Mouse (Mus musculus) limb, embryonic 11.5 days (tissue): ENCODE data around the gene Sugp2. TPM values are rescaled to one million over a fixed set of nuclear protein-coding genes. Genes with fewer than 3 reads are reported as not detected.
"Not testable (repeated sequence)": the region's sequence is repeated elsewhere in the genome, so short reads cannot be mapped to it uniquely, and the experiment has no call there.

Experiments
- ATAC-seq: fragments of 200-750 bp; cut with Nextera tagmentation; 2 replicates; pipeline ENCODE4 v1.8.0; 2017; ENCODE audit warnings: low read depth; ENCODE audit not compliant: insufficient number of reproducible peaks, low FRiP score, low TSS enrichment
- DNase-seq: peaks from one replicate; pipeline ENCODE4 v3.0.0-alpha.2; 2015; ENCODE audit warnings: low spot score
- H3K27ac ChIP-seq: fragments of 300-500 bp; sonication (generic); replicated peaks from 2 replicates; pipeline ENCODE4 v1.5.1; 2014; ENCODE audit warnings: low read depth, mild to moderate bottlenecking, low read length
- H3K27me3 ChIP-seq: fragments of 300-500 bp; sonication (generic); 2 replicates; pipeline ENCODE4 v1.6.1; 2014; ENCODE audit warnings: mild to moderate bottlenecking, low read length, mixed read lengths; ENCODE audit not compliant: control insufficient read depth, insufficient read depth
- H3K36me3 ChIP-seq: fragments of 300-500 bp; sonication (generic); 2 replicates; pipeline ENCODE4 v1.6.1; 2014; ENCODE audit warnings: mild to moderate bottlenecking, low read length, moderate library complexity, mixed read lengths; ENCODE audit not compliant: control insufficient read depth, insufficient read depth
- H3K4me1 ChIP-seq: fragments of 300-500 bp; sonication (generic); 2 replicates; pipeline ENCODE4 v1.6.1; 2014; ENCODE audit warnings: low read length, mixed read lengths; ENCODE audit not compliant: control insufficient read depth, insufficient read depth
- H3K4me2 ChIP-seq: fragments of 300-500 bp; sonication (generic); 2 replicates; pipeline ENCODE4 v1.6.1; 2014; ENCODE audit warnings: low read depth, mild to moderate bottlenecking, moderate library complexity; ENCODE audit not compliant: severe bottlenecking
- H3K4me3 ChIP-seq: fragments of 300-500 bp; sonication (generic); 2 replicates; pipeline ENCODE4 v1.5.1; 2014; ENCODE audit warnings: low read depth, low read length
- H3K9ac ChIP-seq: fragments of 300-500 bp; sonication (generic); 2 replicates; pipeline ENCODE4 v1.6.1; 2014; ENCODE audit warnings: mild to moderate bottlenecking, low read length
- H3K9me3 ChIP-seq: fragments of 300-500 bp; sonication (generic); 2 replicates; pipeline ENCODE4 v1.6.1; 2016; ENCODE audit warnings: low read length; ENCODE audit not compliant: control insufficient read depth
- WGBS: fragments of 180-500 bp; shearing (Covaris S2); extraction: QIAGEN DNeasy Blood & Tissue Kit; methylation state at CpG from one replicate; pipeline ENCODE4 v1.1.7; 2014; 5-methylcytosine and 5-hydroxymethylcytosine counted together
- polyA plus RNA-seq: library from polyadenylated mRNA; unstranded; fragments of >200 nt; fragmentation: Nextera tagmentation; extraction: Ambion mirVana; gene quantifications from 2 replicates; pipeline ENCODE4 v1.2.1, GENCODE M21; 2014

The Sugp2 gene
- polyA plus RNA-seq, 1 experiment from 2014 or later: 34.3 TPM

GRCm38 (mm10) chr8:70215092-70215491 is 18.9 kb upstream of the Sugp2 start:
- no peak overlapping the region for H3K4me2 ChIP-seq
- H3K9me3 ChIP-seq: no peaks in the 10 kb centered on the region
- ATAC-seq: no peak
- no peak overlapping the region for H3K9ac ChIP-seq
- no peak overlapping the region for H3K4me3 ChIP-seq
- DNase-seq: no peak
- H3K27me3 ChIP-seq: no peaks in the 10 kb centered on the region
- H3K27ac ChIP-seq: no peak overlapping the region
- H3K36me3 ChIP-seq: no peaks in the 10 kb centered on the region
- WGBS: 85% methylated on average over 5 of the region's 5 CpGs
- H3K4me1 ChIP-seq: peaks cover 12% of the 10 kb centered on the region; the same call in 1 of the 2 replicates

GRCm38 (mm10) chr8:70216161-70216560 is 17.9 kb upstream of the Sugp2 start:
- not testable (repeated sequence) for DNase-seq, H3K36me3 ChIP-seq, H3K9ac ChIP-seq, H3K4me2 ChIP-seq, ATAC-seq, H3K9me3 ChIP-seq, H3K27me3 ChIP-seq, H3K4me3 ChIP-seq, H3K27ac ChIP-seq
- H3K4me1 ChIP-seq: peaks cover 12% of the 10 kb centered on the region; the same call in 1 of the 2 replicates
- 65% methylated on average over 3 of the region's 3 CpGs for WGBS

- H3K36me3 ChIP-seq: no peaks in the 10 kb centered on the region
- H3K9ac ChIP-seq: no peak overlapping the region
- WGBS: 88% methylated on average over 1 of the region's 1 CpGs
- no peaks in the 10 kb centered on the region for H3K27me3 ChIP-seq
- no peak overlapping the region for H3K4me2 ChIP-seq
- ATAC-seq (no peak), DNase-seq (no peak)
- no peak overlapping the region for H3K4me3 ChIP-seq
- peaks cover 12% of the 10 kb centered on the region; the same call in 1 of the 2 replicates for H3K4me1 ChIP-seq
- no peaks in the 10 kb centered on the region for H3K9me3 ChIP-seq
- H3K27ac ChIP-seq: no peak overlapping the region
These were observed 17.5 kb upstream of the Sugp2 start for GRCm38 (mm10) chr8:70216566-70216965.

GRCm38 (mm10) chr8:70217441-70217840 is 16.6 kb upstream of the Sugp2 start:
- H3K9ac ChIP-seq: no peak overlapping the region
- H3K36me3 ChIP-seq: no peaks in the 10 kb centered on the region
- no peak for ATAC-seq
- H3K4me2 ChIP-seq: no peak overlapping the region
- no peaks in the 10 kb centered on the region for H3K27me3 ChIP-seq
- H3K9me3 ChIP-seq: no peaks in the 10 kb centered on the region
- H3K4me1 ChIP-seq: peaks cover 10% of the 10 kb centered on the region; the same call in 1 of the 2 replicates
- no peak for DNase-seq
- no peak overlapping the region for H3K4me3 ChIP-seq
- no peak overlapping the region for H3K27ac ChIP-seq

GRCm38 (mm10) chr8:70219107-70219684 is 14.8 kb upstream of the Sugp2 start:
- Histone ChIP-seq H3K36me3 (no peaks in the 10 kb centered on the region), H3K4me1 (peaks cover 10% of the 10 kb centered on the region; the same call in 1 of the 2 replicates), H3K27me3 (no peaks in the 10 kb centered on the region), H3K4me2 (no peak overlapping the region), H3K4me3 (no peak overlapping the region), H3K27ac (no peak overlapping the region), H3K9me3 (no peaks in the 10 kb centered on the region), H3K9ac (no peak overlapping the region; the same call in 1 of the 2 replicates)
- ATAC-seq (peak; percentile 7; the same call in 1 of the 2 replicates), DNase-seq (no peak)
- WGBS: 53% methylated on average over 5 of the region's 5 CpGs

- H3K4me2 ChIP-seq: no peak overlapping the region
- H3K36me3 ChIP-seq: peaks cover 3% of the 10 kb centered on the region; the same call in 1 of the 2 replicates
- 75% methylated on average over 8 of the region's 8 CpGs for WGBS
- H3K4me3 ChIP-seq: no peak overlapping the region
- H3K27me3 ChIP-seq: no peaks in the 10 kb centered on the region
- no peak overlapping the region for H3K27ac ChIP-seq
- DNase-seq: no peak
- no peak overlapping the region for H3K9ac ChIP-seq
- H3K9me3 ChIP-seq: no peaks in the 10 kb centered on the region
- peaks cover 10% of the 10 kb centered on the region; the same call in 1 of the 2 replicates for H3K4me1 ChIP-seq
- ATAC-seq: no peak
These were observed 13.7 kb upstream of the Sugp2 start for GRCm38 (mm10) chr8:70220236-70220840.

- no peak for DNase-seq
- Histone ChIP-seq H3K4me2 (no peak overlapping the region), H3K9me3 (no peaks in the 10 kb centered on the region), H3K36me3 (peaks cover 3% of the 10 kb centered on the region; the same call in 1 of the 2 replicates), H3K27me3 (no peaks in the 10 kb centered on the region), H3K27ac (no peak overlapping the region), H3K4me1 (peaks cover 10% of the 10 kb centered on the region; the same call in 1 of the 2 replicates), H3K4me3 (no peak overlapping the region), H3K9ac (no peak overlapping the region)
- 88% methylated on average over 3 of the region's 3 CpGs for WGBS
- no peak for ATAC-seq
These were observed 13.1 kb upstream of the Sugp2 start for GRCm38 (mm10) chr8:70220911-70221310.

GRCm38 (mm10) chr8:70222041-70222440 is 12.0 kb upstream of the Sugp2 start:
- whole genome bisulfite sequencing: 90% methylated on average over 12 of the region's 12 CpGs
- H3K4me2 ChIP-seq: no peak overlapping the region
- no peaks in the 10 kb centered on the region for H3K9me3 ChIP-seq
- H3K27ac ChIP-seq: no peak overlapping the region
- H3K27me3 ChIP-seq: no peaks in the 10 kb centered on the region
- H3K36me3 ChIP-seq: peaks cover 3% of the 10 kb centered on the region; the same call in 1 of the 2 replicates
- H3K4me3 ChIP-seq: no peak overlapping the region
- ATAC-seq (no peak), DNase-seq (no peak)
- no peak overlapping the region for H3K9ac ChIP-seq
- H3K4me1 ChIP-seq: peaks cover 10% of the 10 kb centered on the region; the same call in 1 of the 2 replicates
